Mouse (Mus musculus) thymus, postnatal 4 days (tissue): ENCODE measurements at regions not wholly inside any gene's neighbourhood (a gene's known extent, or its start where the extent isn't known, plus 50 kb on each side); places are given as distances from the start of the nearest gene placed in this dataset.

ENCODE experiments used
- DNase-seq: peaks from one replicate; pipeline ENCODE4 v3.0.0; 2021

DNA sequence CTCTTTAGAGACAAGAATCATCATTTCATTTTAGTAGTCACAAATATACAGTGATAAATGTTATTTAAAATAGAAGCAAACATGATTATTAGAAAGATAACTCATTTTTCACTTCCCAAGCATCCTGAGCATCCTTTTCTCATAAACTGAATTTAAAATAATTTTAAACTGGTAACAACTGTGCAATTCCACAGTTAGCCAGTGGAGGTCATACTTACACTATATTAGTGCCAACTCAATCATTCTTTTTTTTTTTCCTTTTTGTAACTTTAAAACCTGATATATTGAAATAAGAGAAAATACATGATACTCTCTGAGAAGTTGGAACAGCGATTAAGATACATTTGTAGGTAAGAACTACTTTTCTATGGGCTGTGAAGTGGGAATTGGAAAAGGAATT is 113.2 kb upstream of the Gm17509 start:
- DNase-seq: no peak

DNA sequence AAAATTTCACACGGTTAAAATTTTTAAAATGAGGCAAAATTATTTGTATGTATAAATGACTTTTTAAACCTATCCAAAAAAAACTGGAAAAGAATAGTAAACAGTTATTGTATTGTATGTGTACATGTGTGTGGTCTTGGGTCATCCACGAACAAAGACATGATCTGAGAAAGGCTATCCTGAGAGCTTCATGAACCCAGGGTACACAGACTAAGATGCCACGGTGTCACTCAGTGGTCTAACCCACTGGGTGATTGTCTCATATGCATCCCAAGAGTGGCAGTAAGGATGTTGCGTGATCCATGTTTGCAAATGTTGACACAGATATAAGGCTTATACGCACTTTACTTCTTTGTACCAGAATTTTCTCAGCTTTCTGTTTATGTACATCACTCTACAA is 113.7 kb upstream of the Gm17509 start:
- DNase-seq: no peak

DNA sequence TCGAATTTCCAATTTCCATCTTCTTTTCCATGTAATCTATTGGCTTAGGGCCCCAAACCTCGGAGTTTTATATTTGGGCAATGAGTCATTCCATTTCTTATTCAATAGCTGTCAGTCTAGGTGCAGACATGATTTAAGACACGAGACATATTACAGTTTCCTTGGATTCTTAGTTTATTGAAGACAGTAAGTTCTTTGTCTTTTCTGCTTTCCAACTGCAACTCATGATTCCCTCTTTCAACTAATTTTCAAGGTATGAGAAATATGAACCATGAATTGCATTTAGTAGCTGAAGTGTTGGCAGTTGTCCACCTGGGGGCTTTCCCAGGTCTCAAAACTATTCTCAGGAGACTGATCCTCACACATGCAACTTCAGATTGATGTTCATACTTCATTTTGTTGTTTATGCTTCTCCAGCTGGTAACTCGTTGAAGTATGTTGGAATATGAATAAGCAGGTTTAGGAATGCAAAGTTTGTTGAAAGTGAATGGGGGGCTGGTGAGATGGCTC is 160.3 kb upstream of the Gm17509 start:
- DNase-seq: no peak

DNA sequence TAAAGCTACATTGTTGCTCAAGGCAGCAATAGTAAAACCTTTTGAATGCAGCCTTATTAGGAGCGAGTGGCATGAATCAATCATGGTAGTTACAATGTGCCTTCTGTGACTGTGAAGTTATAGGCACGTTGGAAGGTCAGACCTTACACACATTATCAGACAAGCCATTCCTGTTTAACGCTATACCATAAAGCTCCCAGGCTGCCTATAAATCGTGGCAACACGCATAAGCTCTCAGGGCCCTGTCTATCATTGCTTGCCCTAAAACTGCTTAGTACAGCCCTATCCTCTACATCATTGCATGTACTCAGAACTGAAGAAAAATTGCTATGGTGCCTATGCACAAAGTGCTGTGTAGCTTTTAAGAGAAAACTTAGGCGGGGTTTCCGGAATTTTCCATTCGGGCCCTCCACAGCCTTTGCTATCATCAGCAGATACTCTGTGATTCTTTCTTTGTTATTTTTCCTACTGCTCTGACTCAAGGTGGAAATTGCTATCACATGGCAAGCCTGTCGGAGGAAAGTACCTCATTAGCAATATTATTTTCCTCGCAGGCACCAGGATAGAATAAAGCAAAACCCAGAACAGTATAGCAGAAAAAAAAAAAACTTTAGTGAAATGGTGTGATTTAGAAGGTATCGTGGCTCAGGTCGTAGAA is 162.7 kb upstream of the Gm17509 start:
- no peak for DNase-seq

- no peak for DNase-seq
Measured at GRCm38 (mm10) chr13:117390287-117390686, 169.4 kb upstream of the Gm17509 start.

DNA sequence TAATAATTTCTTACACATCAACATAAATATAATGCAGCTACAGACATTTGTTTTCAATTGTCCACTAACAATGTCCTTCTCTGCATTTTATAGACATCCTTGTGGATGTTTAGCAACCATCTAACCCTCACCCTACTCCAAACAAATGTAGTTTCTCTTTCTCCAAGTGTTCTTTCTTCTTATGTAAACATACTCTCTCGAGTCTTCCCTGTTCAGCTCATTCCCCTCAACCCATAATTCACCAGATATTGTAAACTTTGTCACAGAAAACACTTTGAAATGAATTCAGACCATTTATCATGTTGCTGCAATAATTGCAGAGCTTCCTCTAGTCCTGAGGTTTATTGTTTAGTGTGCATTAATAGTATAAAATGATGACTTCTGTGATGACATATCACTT is 172.6 kb upstream of the Gm17509 start:
- no peak for DNase-seq

GRCm38 (mm10) chr13:117401245-117401644 is 180.4 kb upstream of the Gm17509 start:
- DNase-seq: no peak

DNA sequence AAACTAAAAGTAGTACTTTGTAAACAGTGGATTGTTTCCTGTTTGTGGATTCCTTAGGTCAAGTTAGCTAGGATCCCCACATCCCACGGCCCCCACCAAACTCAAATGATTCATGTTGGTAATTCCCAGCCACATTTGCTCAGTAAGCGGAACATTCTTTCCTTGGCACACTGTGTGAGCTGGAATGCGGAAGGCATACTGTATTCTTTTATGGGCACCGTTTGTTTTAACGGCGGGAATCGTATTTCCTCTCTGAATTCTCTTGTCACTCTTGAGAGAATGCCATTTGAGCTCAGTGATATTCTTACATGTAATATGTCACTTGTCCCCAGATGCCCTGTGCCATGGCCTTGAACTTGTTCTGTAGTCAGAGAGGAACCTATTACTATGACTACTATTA is 189.1 kb upstream of the Gm17509 start:
- no peak for DNase-seq

DNA sequence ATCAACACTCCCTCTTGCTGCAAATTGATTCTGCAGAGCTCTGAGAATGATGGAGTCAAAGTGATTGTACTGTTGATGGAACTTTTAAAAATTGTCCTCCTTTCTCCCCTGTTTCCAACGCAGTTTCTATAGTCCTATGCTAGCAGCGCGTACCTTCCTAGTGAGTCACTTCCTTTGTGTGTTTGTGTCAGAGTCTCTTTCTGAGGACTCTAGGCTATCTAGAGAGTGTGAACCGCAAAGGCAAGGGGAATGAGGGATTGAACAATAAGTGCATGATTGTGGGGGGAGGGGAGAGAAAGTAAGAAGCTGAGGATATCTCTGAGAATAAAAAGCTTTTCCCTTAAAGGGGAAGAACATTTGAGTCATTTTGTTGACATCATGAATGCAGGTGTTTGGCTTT is 188.5 kb upstream of the Hcn1 start:
- no peak for DNase-seq

DNA sequence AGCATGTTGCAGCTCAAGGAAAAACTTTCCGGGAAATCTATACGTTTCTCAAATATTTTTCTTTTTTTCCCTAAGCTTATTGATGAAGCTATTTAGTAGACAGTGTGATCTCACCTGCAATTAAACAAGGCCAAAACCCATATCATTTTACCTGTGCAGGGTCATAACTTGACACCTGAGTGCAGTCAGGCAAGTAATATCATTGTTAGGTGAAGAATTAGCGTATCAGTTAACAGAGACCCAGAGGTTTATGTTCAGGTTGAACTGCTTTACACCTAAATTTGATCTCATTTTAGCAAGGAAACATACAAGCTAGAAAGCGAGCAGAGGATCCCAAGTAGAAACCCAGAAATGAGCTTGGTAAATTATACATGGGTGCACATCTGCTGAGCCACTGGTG is 178.6 kb upstream of the Hcn1 start:
- DNase-seq: no peak

- DNase-seq: no peak
Measured at GRCm38 (mm10) chr13:117425015-117425414, 177.1 kb upstream of the Hcn1 start.

DNA sequence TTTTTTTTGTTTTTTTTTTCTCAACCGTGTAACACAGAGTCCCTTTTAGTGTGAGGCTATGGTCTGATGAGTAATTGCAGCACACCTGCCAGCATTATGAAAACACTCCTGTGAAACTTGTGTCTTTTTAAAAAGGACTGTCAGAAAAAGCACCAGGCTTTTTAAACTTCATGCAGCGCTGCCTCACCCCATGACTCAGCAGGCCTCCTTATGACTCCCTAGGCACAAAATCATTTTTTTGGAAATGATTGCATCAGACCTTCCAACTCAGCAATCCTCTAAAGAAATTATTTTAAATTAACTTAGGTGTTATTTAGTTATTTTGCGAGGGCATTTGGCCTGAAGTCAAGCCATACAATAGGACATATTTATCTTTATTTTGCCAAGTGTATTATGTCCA is 134.7 kb upstream of the Hcn1 start:
- no peak for DNase-seq

GRCm38 (mm10) chr13:117472726-117473125 is 129.4 kb upstream of the Hcn1 start:
- DNase-seq: no peak

DNA sequence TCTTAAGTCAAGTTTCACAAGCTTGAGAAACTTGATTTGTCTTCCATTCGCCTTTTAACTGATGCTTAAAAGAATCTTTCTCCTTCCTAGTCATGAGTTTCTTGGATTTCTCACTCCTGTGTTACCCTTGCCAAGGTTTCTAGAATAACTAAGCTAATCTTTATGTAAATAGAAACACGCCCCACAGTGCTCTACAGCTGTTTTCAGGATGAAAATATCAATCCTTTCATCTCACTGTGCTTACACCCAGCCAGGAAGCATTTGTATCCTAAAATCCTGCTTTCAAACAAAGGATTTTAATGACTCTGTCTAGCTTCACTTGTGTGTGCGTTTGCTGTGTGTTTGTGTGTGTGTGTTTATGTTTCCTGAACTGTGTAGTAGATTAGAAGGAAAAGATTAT is 119.5 kb upstream of the Hcn1 start:
- DNase-seq: no peak

GRCm38 (mm10) chr13:117508746-117509145 is 93.4 kb upstream of the Hcn1 start:
- DNase-seq: no peak

- DNase-seq: peak; percentile 60
Measured at GRCm38 (mm10) chr13:117550108-117550507, 52.0 kb upstream of the Hcn1 start.
